Mouse (Mus musculus) ovary, postnatal 10 days (tissue): ENCODE measurements around the gene Pts.

Source experiments
- DNase-seq: peaks from one replicate; pipeline ENCODE4 v3.0.0; 2022; ENCODE audit warnings: low spot score

The Pts gene

DNA sequence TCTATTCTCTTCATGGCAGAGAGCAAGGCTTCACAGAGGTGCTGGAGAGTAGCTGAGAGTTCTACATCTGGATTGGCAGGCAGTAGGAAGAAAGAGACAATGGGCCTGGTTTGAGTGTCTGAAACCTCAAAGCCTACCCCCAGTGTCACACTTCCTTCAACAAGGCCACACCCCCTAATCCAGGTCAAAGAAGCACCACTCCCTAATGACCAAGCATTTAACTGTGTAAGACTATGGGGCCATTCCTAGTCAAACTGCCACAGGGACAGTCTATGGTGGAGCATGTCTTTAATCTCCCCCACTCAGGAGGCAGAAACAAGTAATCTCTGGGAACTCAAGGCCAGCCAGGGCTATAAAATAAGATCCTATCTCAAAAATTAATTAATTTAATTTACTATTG, 37.7 kb downstream of the Pts start:
- DNase-seq: no peak

DNA sequence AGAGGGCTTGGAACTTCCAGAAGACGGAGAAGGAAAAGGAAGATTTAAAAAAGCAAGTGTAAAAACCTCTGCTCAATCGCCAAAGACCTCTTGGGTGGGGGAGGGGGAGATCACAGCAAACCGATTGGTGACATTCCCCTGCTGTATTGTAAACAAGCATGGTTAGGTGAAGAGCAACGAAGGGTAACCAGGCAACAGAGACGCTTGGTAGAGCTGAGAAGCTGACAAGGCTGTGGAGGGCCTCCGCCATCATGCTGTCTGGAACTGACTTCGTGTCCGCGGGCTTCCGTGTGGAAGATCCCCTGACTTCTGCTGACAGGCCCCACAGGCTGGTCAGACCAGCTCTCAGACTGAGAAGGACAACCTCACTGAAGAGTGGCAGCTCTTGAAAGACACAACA, 43.0 kb downstream of the Pts start:
- DNase-seq: no peak

DNA sequence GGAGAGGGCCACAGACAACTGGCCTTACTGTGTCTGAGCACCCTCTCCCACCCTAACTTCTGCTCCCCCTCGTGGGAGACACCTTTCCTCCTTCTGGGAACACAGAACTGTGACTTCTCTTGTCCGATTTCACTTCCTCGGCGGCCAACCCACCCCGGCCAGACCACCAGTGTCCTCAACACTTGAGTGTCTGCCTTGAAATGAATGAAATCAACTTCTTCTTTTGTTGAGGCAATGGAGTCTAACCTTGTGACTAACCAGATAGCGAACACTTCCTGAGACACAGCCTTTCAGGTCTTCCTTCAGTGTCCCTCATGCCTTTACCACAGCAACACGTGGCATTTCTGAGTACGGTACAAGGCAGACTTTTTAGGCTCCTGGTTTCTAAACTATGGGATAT, 45.8 kb downstream of the Pts start:
- DNase-seq: no peak

DNA sequence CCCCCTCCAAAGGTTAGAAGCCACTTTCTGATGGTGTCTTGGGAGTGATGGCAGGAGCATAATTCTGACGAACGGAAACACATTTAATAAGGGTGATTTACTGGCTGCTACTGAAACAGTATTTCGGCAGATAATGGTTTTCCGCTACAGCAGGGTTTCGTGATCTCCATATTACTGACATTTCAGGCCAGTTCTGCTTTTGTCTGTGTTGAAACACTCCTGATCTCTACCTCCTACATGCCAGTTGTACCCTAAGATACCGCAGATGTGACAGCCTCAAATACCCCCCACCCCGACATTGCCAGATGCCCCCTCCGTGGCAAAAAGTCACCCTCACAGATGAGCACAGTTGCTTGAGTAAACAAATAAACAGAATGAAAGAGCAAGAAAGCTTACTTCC, 49.0 kb downstream of the Pts start:
- no peak for DNase-seq

DNA sequence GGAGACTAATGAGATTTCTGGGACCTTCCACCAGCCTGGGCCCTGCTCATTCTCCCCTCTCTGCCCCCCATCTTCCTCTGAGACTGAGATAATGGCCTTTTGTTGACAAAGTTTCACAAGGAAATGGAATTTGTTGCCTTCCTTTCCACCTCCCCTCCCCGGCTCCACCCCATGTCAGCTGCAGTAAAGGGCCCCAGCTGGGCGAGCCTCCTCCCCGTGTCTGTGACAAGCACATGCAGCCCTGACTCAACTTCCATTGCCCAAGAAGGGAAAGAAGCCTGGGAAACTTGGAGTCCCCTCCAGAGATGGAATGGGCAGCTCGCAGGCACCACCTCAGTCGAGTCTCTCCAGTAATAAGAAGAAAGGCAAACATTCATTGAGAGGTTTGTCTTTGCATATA, 49.7 kb downstream of the Pts start:
- no peak for DNase-seq

DNA sequence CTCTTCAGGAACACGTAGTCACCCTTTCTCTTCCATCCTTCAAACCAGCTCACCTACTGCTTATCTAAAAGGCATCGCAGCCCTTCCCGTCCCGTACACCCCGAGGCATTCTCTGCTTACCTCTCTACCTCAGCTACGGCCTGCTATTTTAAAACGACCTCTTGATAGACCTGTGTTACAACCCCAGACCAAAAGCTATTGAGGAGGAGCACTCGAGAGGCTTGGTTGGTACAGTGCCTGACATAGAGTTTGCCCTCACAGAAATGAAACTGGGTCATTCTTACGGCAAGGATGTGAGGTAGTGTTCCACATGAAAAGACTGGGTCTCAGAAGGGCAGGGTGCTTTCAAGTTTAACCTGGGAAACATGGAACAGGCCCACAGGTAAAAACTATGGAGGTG, 51.3 kb downstream of the Pts start:
- no peak for DNase-seq

DNA sequence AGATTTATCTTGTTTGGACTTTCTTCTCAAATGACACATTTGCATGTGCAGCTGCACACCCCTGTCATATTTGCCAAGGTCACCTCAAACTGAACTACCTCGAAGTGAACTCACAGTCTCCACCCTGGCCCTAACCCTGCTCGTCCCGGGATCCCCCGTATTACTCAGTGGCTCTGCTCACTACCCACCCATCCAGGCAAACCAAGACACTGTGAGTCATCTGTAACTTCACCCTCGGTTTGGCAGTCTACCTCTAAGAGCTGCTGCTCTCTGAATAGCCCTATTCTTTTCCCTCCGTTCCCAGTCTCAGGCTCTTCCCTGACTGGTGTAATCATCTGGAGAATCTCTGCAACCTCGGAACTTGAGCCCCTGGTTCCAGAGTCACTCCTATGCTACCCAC, 51.9 kb downstream of the Pts start:
- no peak for DNase-seq

DNA sequence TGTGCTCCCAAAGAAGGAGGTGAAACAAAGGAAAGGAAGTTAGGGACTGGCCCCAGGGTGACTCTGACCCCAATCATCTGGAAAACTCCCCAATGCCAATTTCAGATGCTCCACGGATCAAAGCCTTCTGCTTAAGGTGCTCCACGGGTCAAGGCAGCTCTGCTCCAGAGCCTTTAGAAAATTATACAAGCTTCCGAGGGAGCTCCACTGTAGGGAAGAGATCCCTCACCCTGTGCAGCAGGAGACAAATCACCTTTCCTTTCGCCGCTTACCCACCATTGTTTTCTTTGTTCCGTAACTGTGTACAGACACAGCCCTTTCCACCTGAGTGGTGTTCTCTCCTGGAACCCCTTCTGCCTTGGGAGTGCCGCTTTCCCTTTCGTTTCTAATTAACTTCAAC, 52.8 kb downstream of the Pts start:
- DNase-seq: no peak

DNA sequence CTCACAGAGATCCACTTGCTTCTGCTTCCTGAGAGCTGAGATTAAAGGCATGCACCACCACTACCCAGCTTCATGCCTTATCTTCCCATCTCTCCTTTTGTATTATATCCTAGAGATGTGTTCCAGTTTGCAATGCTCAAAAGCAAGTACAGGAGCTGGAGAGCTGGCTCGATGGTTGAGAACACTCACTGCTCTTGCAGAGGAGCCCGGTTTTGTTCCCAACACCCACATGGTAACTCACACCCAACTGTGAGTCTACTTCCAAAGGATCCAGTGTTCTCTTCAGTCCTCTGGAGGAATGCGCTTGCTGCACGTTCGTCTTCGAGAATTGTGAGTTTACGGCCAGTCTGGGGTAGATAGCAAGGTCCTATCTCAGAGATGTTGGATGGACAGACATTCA, 53.2 kb downstream of the Pts start:
- DNase-seq: no peak
